Mouse (Mus musculus) limb, embryonic 11.5 days (tissue): ENCODE measurements at regions not wholly inside any gene's neighbourhood (a gene's known extent, or its start where the extent isn't known, plus 50 kb on each side); places are given as distances from the start of the nearest gene placed in this dataset.

Experiments
- ATAC-seq: fragments of 200-750 bp; cut with Nextera tagmentation; 2 replicates; pipeline ENCODE4 v1.8.0; 2017; ENCODE audit warnings: low read depth; ENCODE audit not compliant: insufficient number of reproducible peaks, low FRiP score, low TSS enrichment
- DNase-seq: peaks from one replicate; pipeline ENCODE4 v3.0.0-alpha.2; 2015; ENCODE audit warnings: low spot score
- H3K27ac ChIP-seq: fragments of 300-500 bp; sonication (generic); replicated peaks from 2 replicates; pipeline ENCODE4 v1.5.1; 2014; ENCODE audit warnings: low read depth, mild to moderate bottlenecking, low read length
- H3K27me3 ChIP-seq: fragments of 300-500 bp; sonication (generic); 2 replicates; pipeline ENCODE4 v1.6.1; 2014; ENCODE audit warnings: mild to moderate bottlenecking, low read length, mixed read lengths; ENCODE audit not compliant: control insufficient read depth, insufficient read depth
- H3K36me3 ChIP-seq: fragments of 300-500 bp; sonication (generic); 2 replicates; pipeline ENCODE4 v1.6.1; 2014; ENCODE audit warnings: mild to moderate bottlenecking, low read length, moderate library complexity, mixed read lengths; ENCODE audit not compliant: control insufficient read depth, insufficient read depth
- H3K4me1 ChIP-seq: fragments of 300-500 bp; sonication (generic); 2 replicates; pipeline ENCODE4 v1.6.1; 2014; ENCODE audit warnings: low read length, mixed read lengths; ENCODE audit not compliant: control insufficient read depth, insufficient read depth
- H3K4me2 ChIP-seq: fragments of 300-500 bp; sonication (generic); 2 replicates; pipeline ENCODE4 v1.6.1; 2014; ENCODE audit warnings: low read depth, mild to moderate bottlenecking, moderate library complexity; ENCODE audit not compliant: severe bottlenecking
- H3K4me3 ChIP-seq: fragments of 300-500 bp; sonication (generic); 2 replicates; pipeline ENCODE4 v1.5.1; 2014; ENCODE audit warnings: low read depth, low read length
- H3K9ac ChIP-seq: fragments of 300-500 bp; sonication (generic); 2 replicates; pipeline ENCODE4 v1.6.1; 2014; ENCODE audit warnings: mild to moderate bottlenecking, low read length
- H3K9me3 ChIP-seq: fragments of 300-500 bp; sonication (generic); 2 replicates; pipeline ENCODE4 v1.6.1; 2016; ENCODE audit warnings: low read length; ENCODE audit not compliant: control insufficient read depth
- WGBS: fragments of 180-500 bp; shearing (Covaris S2); extraction: QIAGEN DNeasy Blood & Tissue Kit; methylation state at CpG from one replicate; pipeline ENCODE4 v1.1.7; 2014; 5-methylcytosine and 5-hydroxymethylcytosine counted together

DNA sequence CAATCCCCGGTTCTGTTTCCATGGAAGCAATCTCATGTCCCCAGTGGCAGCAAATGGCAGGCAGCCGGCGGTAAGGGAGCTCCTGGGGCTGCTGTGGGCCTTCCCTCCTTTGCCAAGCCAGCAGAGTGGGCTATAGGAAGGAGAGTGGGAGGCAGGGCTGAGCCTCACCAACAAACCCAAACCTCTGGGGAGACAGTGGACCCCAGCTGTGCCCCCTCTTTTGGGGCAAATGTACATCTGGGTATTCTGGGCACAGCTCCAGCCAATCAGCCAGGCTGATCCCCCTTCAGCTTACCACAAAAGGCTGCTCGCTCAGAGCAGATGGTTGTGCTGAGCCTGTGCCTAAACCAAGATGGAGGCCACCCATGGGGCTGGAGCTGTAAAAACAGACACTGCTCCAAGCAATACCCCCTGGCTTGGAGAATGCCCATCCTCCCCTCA, 1532.3 kb upstream of the Gulo start:
- 76% methylated on average over 4 of the region's 4 CpGs for WGBS
- no peaks in the 10 kb centered on the region for H3K36me3 ChIP-seq
- no peak overlapping the region for H3K9ac ChIP-seq
- DNase-seq (no peak), ATAC-seq (no peak)
- peaks cover 7% of the 10 kb centered on the region; the same call in 1 of the 2 replicates for H3K9me3 ChIP-seq
- peaks cover 5% of the 10 kb centered on the region; the same call in 1 of the 2 replicates for H3K4me1 ChIP-seq
- H3K4me3 ChIP-seq: no peak overlapping the region
- no peaks in the 10 kb centered on the region for H3K27me3 ChIP-seq
- H3K27ac ChIP-seq: no peak overlapping the region
- H3K4me2 ChIP-seq: no peak overlapping the region

DNA sequence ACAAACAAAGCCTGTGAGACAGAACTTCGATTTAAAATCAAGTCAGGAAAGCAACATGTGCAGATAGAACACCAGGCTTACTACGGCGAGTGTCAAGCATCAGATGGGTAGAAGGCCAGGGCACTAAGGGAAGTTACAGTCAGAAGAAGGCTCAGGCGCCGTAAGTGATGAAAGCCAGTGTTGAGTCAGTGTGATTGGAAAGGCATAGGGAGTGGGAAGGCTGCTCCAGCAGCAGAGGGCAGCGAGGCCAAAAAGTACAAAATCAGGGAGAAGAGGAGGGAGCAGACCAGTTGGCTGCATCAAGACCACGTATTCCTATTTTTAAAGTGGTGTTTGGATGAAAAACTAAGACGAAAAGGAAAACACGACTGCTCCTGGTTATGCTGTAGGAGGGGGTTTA, 1529.7 kb upstream of the Gulo start:
- Histone ChIP-seq H3K4me2 (no peak overlapping the region), H3K27me3 (no peaks in the 10 kb centered on the region), H3K27ac (no peak overlapping the region), H3K4me3 (no peak overlapping the region), H3K9me3 (peaks cover 3% of the 10 kb centered on the region; the same call in 1 of the 2 replicates), H3K4me1 (peaks cover 5% of the 10 kb centered on the region; the same call in 1 of the 2 replicates), H3K9ac (no peak overlapping the region), H3K36me3 (no peaks in the 10 kb centered on the region)
- no peak for DNase-seq
- 74% methylated on average over 9 of the region's 9 CpGs for WGBS
- no peak for ATAC-seq

DNA sequence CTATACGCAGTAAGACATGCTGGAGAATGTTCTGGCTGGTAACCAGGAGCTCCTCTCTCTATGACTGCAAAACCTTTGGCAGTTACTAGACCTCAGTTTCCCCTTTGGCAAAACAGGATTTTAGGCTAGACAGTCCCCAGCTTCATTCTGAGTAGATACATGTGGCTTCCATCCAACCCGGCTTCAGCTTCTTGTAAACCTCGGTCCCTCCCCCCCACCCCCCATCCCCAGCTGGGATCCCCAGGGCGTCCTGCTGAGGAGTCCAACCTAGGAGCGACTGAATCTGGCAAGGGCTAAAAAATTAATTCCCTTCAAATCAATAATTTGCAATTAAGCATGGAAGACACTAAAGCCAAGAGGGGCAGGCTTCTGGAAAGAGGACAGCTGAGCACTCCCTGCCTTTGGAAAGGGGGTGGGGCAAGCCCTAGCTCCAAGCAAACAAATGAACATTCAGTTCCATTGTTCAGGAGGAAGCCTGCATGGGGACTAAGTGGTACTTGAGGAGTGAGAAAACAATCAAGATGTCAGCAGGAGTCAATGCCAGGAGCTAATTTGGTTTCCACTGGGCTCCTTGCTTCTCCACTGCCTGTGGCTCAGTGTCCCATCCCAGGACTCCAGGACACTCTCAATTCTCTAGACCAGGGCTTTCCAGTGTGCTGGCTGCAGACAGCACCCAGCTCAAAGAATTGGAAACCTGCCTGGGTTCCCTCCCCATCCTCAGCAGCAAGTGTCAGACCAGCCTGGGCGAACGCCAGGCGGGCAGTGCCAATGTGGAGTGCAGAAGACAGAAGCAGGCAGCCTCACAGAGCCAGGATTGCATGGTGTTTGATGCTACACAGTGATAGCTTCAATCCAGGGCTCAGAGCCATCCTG, 1528.0 kb upstream of the Gulo start:
- H3K27me3 ChIP-seq: no peaks in the 10 kb centered on the region
- H3K9ac ChIP-seq: no peak overlapping the region
- ATAC-seq: no peak
- no peak overlapping the region for H3K4me2 ChIP-seq
- WGBS: 59% methylated on average over 8 of the region's 8 CpGs
- H3K9me3 ChIP-seq: no peaks in the 10 kb centered on the region
- H3K36me3 ChIP-seq: no peaks in the 10 kb centered on the region
- H3K27ac ChIP-seq: no peak overlapping the region
- DNase-seq: no peak
- H3K4me1 ChIP-seq: peaks cover 5% of the 10 kb centered on the region; the same call in 1 of the 2 replicates
- H3K4me3 ChIP-seq: no peak overlapping the region

DNA sequence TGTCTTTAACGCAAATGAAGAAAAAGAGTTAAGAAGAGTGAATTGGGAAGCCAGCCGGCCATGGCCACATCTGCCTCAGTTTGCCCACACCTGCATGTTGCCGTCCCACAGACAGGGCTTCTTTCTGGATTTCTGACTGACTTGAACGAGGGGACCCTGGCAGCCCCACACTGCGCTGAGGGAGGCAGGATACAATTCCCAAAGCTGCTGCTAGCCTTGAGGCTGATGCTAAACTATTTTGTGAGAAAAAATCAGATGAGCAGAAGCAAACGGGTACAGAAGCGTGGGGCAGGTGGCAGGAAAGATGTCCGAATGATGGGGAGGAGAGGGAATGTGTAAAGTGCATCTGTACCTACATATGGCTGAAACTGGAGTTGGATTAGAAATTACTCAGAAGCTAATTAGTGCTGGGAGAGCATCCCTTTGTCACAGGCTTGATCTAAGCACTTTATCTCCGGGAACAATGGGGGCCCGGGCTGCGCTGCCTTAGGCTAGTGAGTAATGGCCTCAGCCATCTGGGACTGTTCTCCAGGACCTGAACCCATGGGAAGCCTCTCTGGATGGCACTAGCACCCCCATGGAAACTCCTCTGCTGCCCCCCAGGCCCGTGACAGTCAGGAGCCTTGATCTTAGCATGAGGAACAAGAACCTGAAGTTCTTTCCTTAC, 1497.9 kb upstream of the Gulo start:
- ATAC-seq: no peak
- 82% methylated on average over 12 of the region's 12 CpGs for WGBS
- H3K4me2 ChIP-seq: no peak overlapping the region
- no peaks in the 10 kb centered on the region for H3K36me3 ChIP-seq
- no peak overlapping the region for H3K27ac ChIP-seq
- H3K4me3 ChIP-seq: no peak overlapping the region
- H3K27me3 ChIP-seq: no peaks in the 10 kb centered on the region
- no peak for DNase-seq
- H3K9ac ChIP-seq: no peak overlapping the region
- H3K9me3 ChIP-seq: no peaks in the 10 kb centered on the region
- no peaks in the 10 kb centered on the region for H3K4me1 ChIP-seq

DNA sequence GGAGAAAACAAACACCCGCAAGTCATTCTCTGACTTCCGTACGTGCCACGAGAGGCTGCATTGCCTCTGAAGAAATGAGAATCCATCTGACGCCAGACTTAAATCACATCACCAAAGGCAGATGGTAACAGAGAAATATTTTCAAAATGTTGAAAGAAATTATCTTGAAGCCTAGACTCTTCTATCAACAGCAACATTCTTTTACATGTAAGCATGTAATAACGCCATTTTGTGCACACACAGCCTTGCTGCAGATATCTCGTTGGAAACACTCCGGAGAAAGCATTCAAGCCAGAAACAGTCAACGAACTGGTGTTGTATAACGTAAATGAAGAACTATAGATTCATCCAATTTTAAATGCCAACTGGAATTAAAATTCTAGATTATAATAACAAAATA, 1483.1 kb upstream of the Gulo start:
- Histone ChIP-seq H3K27me3 (no peaks in the 10 kb centered on the region), H3K9ac (no peak overlapping the region), H3K27ac (no peak overlapping the region), H3K4me2 (no peak overlapping the region), H3K9me3 (no peaks in the 10 kb centered on the region), H3K4me3 (no peak overlapping the region), H3K36me3 (no peaks in the 10 kb centered on the region), H3K4me1 (no peaks in the 10 kb centered on the region; the same call in 1 of the 2 replicates)
- DNase-seq (no peak), ATAC-seq (no peak)
- WGBS: 93% methylated on average over 10 of the region's 10 CpGs

DNA sequence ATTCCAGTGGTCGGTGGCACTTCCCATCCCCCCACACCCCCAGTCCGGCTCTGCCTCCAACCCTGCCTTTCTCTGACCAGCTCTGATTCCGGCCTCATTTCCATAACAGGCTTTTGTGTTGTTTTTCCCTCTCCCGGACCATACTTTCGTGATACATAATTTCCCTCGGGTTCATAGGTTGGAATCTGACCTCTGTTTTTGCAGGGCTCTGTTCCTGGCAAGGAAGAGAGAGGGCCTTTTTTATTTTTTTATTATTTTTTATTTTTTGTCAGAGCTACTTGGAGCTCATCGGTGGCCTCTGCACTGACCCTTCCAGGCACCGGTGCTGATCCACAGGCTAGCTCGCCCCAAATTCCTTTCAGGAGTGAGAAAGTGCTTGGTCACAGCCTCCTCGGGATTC, 1477.7 kb upstream of the Gulo start:
- Histone ChIP-seq H3K36me3 (no peaks in the 10 kb centered on the region), H3K9me3 (no peaks in the 10 kb centered on the region), H3K9ac (no peak overlapping the region), H3K4me3 (no peak overlapping the region), H3K4me2 (no peak overlapping the region), H3K27ac (no peak overlapping the region), H3K4me1 (peaks cover 2% of the 10 kb centered on the region; the same call in 1 of the 2 replicates), H3K27me3 (no peaks in the 10 kb centered on the region)
- DNase-seq (peak; percentile 20), ATAC-seq (no peak)
- 31% methylated on average over 10 of the region's 10 CpGs for WGBS

DNA sequence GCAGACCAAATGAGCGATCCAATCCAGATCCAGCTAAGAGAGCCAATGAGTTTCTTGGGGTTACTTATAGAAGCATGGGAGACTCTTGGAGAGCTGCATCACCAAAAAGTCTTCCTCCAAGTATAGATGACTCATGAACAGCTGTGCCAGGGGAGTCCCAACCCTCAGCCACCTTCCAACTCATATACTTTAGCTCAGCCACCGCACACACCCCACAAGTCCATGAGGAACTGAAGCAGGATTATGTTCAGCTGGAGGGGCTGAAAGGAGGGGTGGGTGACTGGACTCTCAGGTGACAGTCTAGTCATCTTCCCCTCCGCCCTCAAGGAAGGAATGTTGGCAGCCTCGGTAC, 1476.4 kb upstream of the Gulo start:
- 93% methylated on average over 4 of the region's 4 CpGs for WGBS
- no peak for DNase-seq

DNA sequence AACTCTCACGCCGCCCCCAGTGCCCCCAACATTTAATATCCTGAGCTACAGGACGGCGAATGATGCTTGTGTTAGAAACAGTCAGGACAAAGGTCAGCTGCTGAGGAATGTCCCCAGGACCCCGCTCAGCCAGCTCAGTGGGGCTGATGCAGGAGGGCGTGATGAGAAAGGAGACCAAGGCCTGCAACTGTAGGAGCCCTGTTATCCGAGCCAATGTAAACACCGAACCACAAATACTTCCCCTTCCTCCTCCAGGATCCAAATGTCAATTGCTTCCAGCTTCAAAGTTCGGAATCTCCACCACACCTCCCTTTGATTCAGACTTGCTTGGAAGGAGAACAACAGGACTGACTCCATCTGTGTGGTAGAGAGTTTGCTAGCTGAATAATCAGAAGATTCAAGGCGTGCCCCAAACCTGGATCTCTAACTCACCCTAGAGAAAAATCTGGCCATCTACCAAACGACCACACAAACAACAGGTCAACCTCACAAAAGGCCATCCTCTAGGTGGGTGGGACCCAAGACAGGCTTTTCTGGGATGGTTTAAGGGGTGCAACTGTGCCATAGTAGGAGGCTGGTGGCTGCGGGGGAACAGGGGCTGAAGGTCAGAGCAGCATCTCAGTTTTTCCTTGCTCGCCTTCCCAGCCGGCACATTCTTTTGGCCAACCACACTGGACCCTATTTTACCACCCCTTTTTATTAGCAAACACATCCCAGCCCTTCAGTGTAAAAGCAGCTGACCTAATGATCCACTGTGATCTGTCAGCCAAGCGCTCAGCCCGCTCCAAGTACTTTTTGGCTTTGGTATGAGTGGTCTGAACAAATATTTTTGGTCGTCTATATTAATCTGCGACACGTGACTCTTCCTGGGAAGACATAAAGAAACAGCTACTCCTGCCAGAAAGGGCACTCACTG, 1475.8 kb upstream of the Gulo start:
- ATAC-seq (no peak), DNase-seq (no peak)
- 54% methylated on average over 19 of the region's 19 CpGs for WGBS
- no peak overlapping the region for H3K4me2 ChIP-seq
- no peak overlapping the region for H3K27ac ChIP-seq
- no peaks in the 10 kb centered on the region for H3K9me3 ChIP-seq
- H3K36me3 ChIP-seq: no peaks in the 10 kb centered on the region
- H3K4me3 ChIP-seq: no peak overlapping the region
- peaks cover 2% of the 10 kb centered on the region; the same call in 1 of the 2 replicates for H3K4me1 ChIP-seq
- H3K9ac ChIP-seq: no peak overlapping the region
- H3K27me3 ChIP-seq: no peaks in the 10 kb centered on the region

More for the DNA sequence above, 1476.4 kb upstream of the Gulo start:
- no peaks in the 10 kb centered on the region for H3K9me3 ChIP-seq
- no peaks in the 10 kb centered on the region for H3K36me3 ChIP-seq
- ATAC-seq: no peak
- no peak overlapping the region for H3K4me3 ChIP-seq
- H3K4me2 ChIP-seq: no peak overlapping the region
- H3K4me1 ChIP-seq: peaks cover 2% of the 10 kb centered on the region; the same call in 1 of the 2 replicates
- no peaks in the 10 kb centered on the region for H3K27me3 ChIP-seq
- no peak overlapping the region for H3K27ac ChIP-seq
- H3K9ac ChIP-seq: no peak overlapping the region
